Mouse (Mus musculus) midbrain, embryonic 11.5 days (tissue): ENCODE data around the gene Gm7954. TPM values are rescaled to one million over a fixed set of nuclear protein-coding genes. Genes with fewer than 3 reads are reported as not detected.
"Not testable (repeated sequence)": the region's sequence is repeated elsewhere in the genome, so short reads cannot be mapped to it uniquely, and the experiment has no call there.

Experiments used
- ATAC-seq: fragments of 200-750 bp; cut with Nextera tagmentation; 2 replicates; pipeline ENCODE4 v1.8.0; 2017; ENCODE audit warnings: moderate TSS enrichment, moderate library complexity; ENCODE audit not compliant: low FRiP score
- DNase-seq: peaks from one replicate; pipeline ENCODE4 v3.0.0; 2015; ENCODE audit warnings: low spot score; ENCODE audit errors: missing footprints
- H3K27ac ChIP-seq: fragments of 300-500 bp; sonication (generic); 2 replicates; pipeline ENCODE4 v1.5.1; 2014; ENCODE audit warnings: low read depth, low read length
- H3K27me3 ChIP-seq: fragments of 300-500 bp; sonication (generic); 2 replicates; pipeline ENCODE4 v1.6.1; 2014; ENCODE audit warnings: mild to moderate bottlenecking, low read length, moderate library complexity, mixed read lengths; ENCODE audit not compliant: control insufficient read depth, insufficient read depth
- H3K36me3 ChIP-seq: fragments of 300-500 bp; sonication (generic); 2 replicates; pipeline ENCODE4 v1.6.1; 2014; ENCODE audit warnings: mild to moderate bottlenecking, low read length, moderate library complexity, mixed read lengths; ENCODE audit not compliant: control insufficient read depth, insufficient read depth
- H3K4me1 ChIP-seq: fragments of 300-500 bp; sonication (generic); 2 replicates; pipeline ENCODE4 v1.6.1; 2014; ENCODE audit warnings: low read length; ENCODE audit not compliant: control insufficient read depth, insufficient read depth
- H3K4me2 ChIP-seq: fragments of 300-500 bp; sonication (generic); 2 replicates; pipeline ENCODE4 v1.6.1; 2014; ENCODE audit warnings: mild to moderate bottlenecking, moderate library complexity
- H3K4me3 ChIP-seq: fragments of 300-500 bp; sonication (generic); 2 replicates; pipeline ENCODE4 v1.5.1; 2014; ENCODE audit warnings: low read depth, low read length
- H3K9ac ChIP-seq: fragments of 300-500 bp; sonication (generic); 2 replicates; pipeline ENCODE4 v1.6.1; 2014; ENCODE audit warnings: low read length
- H3K9me3 ChIP-seq: fragments of 300-500 bp; sonication (generic); 2 replicates; pipeline ENCODE4 v1.6.1; 2016; ENCODE audit warnings: low read length; ENCODE audit not compliant: control insufficient read depth
- WGBS: fragments of 180-500 bp; shearing (Covaris S2); extraction: QIAGEN DNeasy Blood & Tissue Kit; methylation state at CpG from one replicate; pipeline ENCODE4 v1.1.7; 2014; 5-methylcytosine and 5-hydroxymethylcytosine counted together
- polyA plus RNA-seq: library from polyadenylated mRNA; unstranded; fragments of >200 nt; fragmentation: Nextera tagmentation; extraction: Ambion mirVana; gene quantifications from 2 replicates; pipeline ENCODE4 v1.2.1, GENCODE M21; 2014

The Gm7954 gene
- polyA plus RNA-seq: not detected in 2 replicates

GRCm38 (mm10) chr14:41453418-41453817, at the start of gene Gm7954:
Gene Gm7954 (minus strand): TSS chr14:41453518.
- not testable (repeated sequence) for H3K9ac ChIP-seq, H3K27me3 ChIP-seq, H3K27ac ChIP-seq, H3K4me2 ChIP-seq, H3K9me3 ChIP-seq, H3K36me3 ChIP-seq, ATAC-seq, H3K4me1 ChIP-seq, DNase-seq, H3K4me3 ChIP-seq
- WGBS: no CpG with 5 or more reads among the region's 2 CpGs

GRCm38 (mm10) chr14:41489385-41489784, 36.1 kb upstream of the Gm7954 start, which contains the start of gene Gm3486:
Gene Gm3486 (minus strand): TSS chr14:41489485.
- not testable (repeated sequence) for H3K9me3 ChIP-seq, DNase-seq, H3K4me1 ChIP-seq, H3K4me2 ChIP-seq, H3K9ac ChIP-seq, H3K27me3 ChIP-seq, H3K27ac ChIP-seq, H3K4me3 ChIP-seq, ATAC-seq, H3K36me3 ChIP-seq

GRCm38 (mm10) chr14:41425393-41426075, 27.8 kb downstream of the Gm7954 start:
- peak; percentile 82 for DNase-seq
- H3K4me2 ChIP-seq, H3K9ac ChIP-seq, H3K4me1 ChIP-seq, H3K36me3 ChIP-seq, H3K9me3 ChIP-seq, H3K4me3 ChIP-seq, ATAC-seq, H3K27ac ChIP-seq, H3K27me3 ChIP-seq: not testable (repeated sequence)
- WGBS: 17% methylated on average over 10 of the region's 16 CpGs

GRCm38 (mm10) chr14:41424694-41425093, 28.6 kb downstream of the Gm7954 start:
- WGBS: 11% methylated on average over 11 of the region's 14 CpGs
- H3K36me3 ChIP-seq, ATAC-seq, H3K27ac ChIP-seq, H3K9me3 ChIP-seq, H3K4me2 ChIP-seq, H3K27me3 ChIP-seq, H3K9ac ChIP-seq, H3K4me1 ChIP-seq, H3K4me3 ChIP-seq: not testable (repeated sequence)
- peak; percentile 54 for DNase-seq

GRCm38 (mm10) chr14:41408181-41408580, 45.1 kb downstream of the Gm7954 start, which contains the start of gene Gm6482:
Gene Gm6482 (minus strand): TSS chr14:41408281.
- not testable (repeated sequence) for DNase-seq, H3K27me3 ChIP-seq, H3K9ac ChIP-seq, H3K4me1 ChIP-seq, H3K9me3 ChIP-seq, H3K36me3 ChIP-seq, H3K4me2 ChIP-seq, ATAC-seq, H3K4me3 ChIP-seq, H3K27ac ChIP-seq
- WGBS: no CpG with 5 or more reads among the region's 2 CpGs

Other genes with a start within 250 kb of the Gm7954 start
- gene Gm2832, start 174.7 kb downstream of the Gm7954 start, polyA plus RNA-seq: not detected in 2 replicates
- not detected in 2 replicates for gene Gm5798, start 104.9 kb downstream of the Gm7954 start, polyA plus RNA-seq
- not detected in 2 replicates for gene Gm7945, start 67.1 kb downstream of the Gm7954 start, polyA plus RNA-seq
- gene Gm6482, start 45.2 kb downstream of the Gm7954 start, polyA plus RNA-seq: not detected in 2 replicates
- gene Gm3486, start 36.0 kb upstream of the Gm7954 start, polyA plus RNA-seq: not detected in 2 replicates
- gene Gm7970, start 102.1 kb upstream of the Gm7954 start, polyA plus RNA-seq: not detected in 2 replicates
- not detected in 2 replicates for gene 1700049E17Rik2, start 119.7 kb upstream of the Gm7954 start, polyA plus RNA-seq
- not detected in 2 replicates for gene Gm3072, start 171.1 kb upstream of the Gm7954 start, polyA plus RNA-seq
- not detected in 2 replicates for gene Gm3676, start 193.0 kb upstream of the Gm7954 start, polyA plus RNA-seq
- not detected in 2 replicates for gene Gm8068, start 248.4 kb upstream of the Gm7954 start, polyA plus RNA-seq